Mouse (Mus musculus) stomach, embryonic 16.5 days (tissue): ENCODE results near the gene Ptprd. TPM values are rescaled to one million over a fixed set of nuclear protein-coding genes. Genes with fewer than 3 reads are reported as not detected.
A peak's percentile ranks its signal among the peaks of the same experiment; 100 is the strongest.

ENCODE experiments used
- ATAC-seq: fragments of 200-750 bp; cut with Nextera tagmentation; 2 replicates; pipeline ENCODE4 v1.8.0; 2017; ENCODE audit warnings: moderate number of reproducible peaks, moderate TSS enrichment; ENCODE audit not compliant: insufficient read depth, low FRiP score
- H3K27ac ChIP-seq: fragments of 300-500 bp; sonication (generic); 2 replicates; pipeline ENCODE4 v1.5.1; 2014; ENCODE audit warnings: low read length
- H3K27me3 ChIP-seq: fragments of 300-500 bp; sonication (generic); 2 replicates; pipeline ENCODE4 v1.6.1; 2014; ENCODE audit warnings: low read length, control low read depth, mixed read lengths; ENCODE audit not compliant: control insufficient read depth, insufficient read depth
- H3K36me3 ChIP-seq: fragments of 300-500 bp; sonication (generic); 2 replicates; pipeline ENCODE4 v1.6.1; 2014; ENCODE audit warnings: low read length; ENCODE audit not compliant: control insufficient read depth, insufficient read depth
- H3K4me1 ChIP-seq: fragments of 300-500 bp; sonication (generic); 2 replicates; pipeline ENCODE4 v1.6.1; 2014; ENCODE audit warnings: low read length, control low read depth, mixed read lengths; ENCODE audit not compliant: control insufficient read depth, insufficient read depth
- H3K4me2 ChIP-seq: fragments of 300-500 bp; sonication (generic); 2 replicates; pipeline ENCODE4 v1.6.1; 2014; ENCODE audit warnings: low read depth, low read length, mixed read lengths
- H3K4me3 ChIP-seq: fragments of 300-500 bp; sonication (generic); replicated peaks from 2 replicates; pipeline ENCODE4 v1.5.1; 2014; ENCODE audit warnings: mild to moderate bottlenecking, low read length
- H3K9ac ChIP-seq: fragments of 300-500 bp; sonication (generic); 2 replicates; pipeline ENCODE4 v1.6.1; 2014; ENCODE audit warnings: low read length
- H3K9me3 ChIP-seq: fragments of 300-500 bp; sonication (generic); replicated peaks from 2 replicates; pipeline ENCODE4 v1.6.1; 2016; ENCODE audit warnings: low read length, control low read depth; ENCODE audit not compliant: control insufficient read depth
- WGBS: fragments of 180-500 bp; shearing (Covaris S2); extraction: QIAGEN DNeasy Blood & Tissue Kit; methylation state at CpG from one replicate; pipeline ENCODE4 v1.1.7; 2014; 5-methylcytosine and 5-hydroxymethylcytosine counted together
- polyA plus RNA-seq: library from polyadenylated mRNA; unstranded; fragments of >200 nt; fragmentation: Nextera tagmentation; extraction: Ambion mirVana; gene quantifications from 2 replicates; pipeline ENCODE4 v1.2.1, GENCODE M21; 2015

Gene Ptprd
- polyA plus RNA-seq, 1 experiment from 2014 or later = 11.0 TPM

GRCm38 (mm10) chr4:77259250-77259971 is 952.4 kb downstream of the Ptprd start:
- Histone ChIP-seq H3K4me3 (no peak overlapping the region), H3K27me3 (no peaks in the 10 kb centered on the region), H3K4me1 (no peaks in the 10 kb centered on the region), H3K36me3 (no peaks in the 10 kb centered on the region), H3K9me3 (no peaks in the 10 kb centered on the region), H3K27ac (no peak overlapping the region), H3K4me2 (0 out of 2 replicates have a peak overlapping the region, but pooled peaks have one; percentile 1), H3K9ac (no peak overlapping the region)
- peak; percentile 81; the same call in 1 of the 2 replicates for ATAC-seq
- 34% methylated on average over 8 of the region's 8 CpGs for WGBS

- no peak for ATAC-seq
- H3K27ac ChIP-seq = no peak overlapping the region
- no peaks in the 10 kb centered on the region for H3K36me3 ChIP-seq
- no peaks in the 10 kb centered on the region for H3K9me3 ChIP-seq
- H3K4me1 ChIP-seq = no peaks in the 10 kb centered on the region
- no peak overlapping the region for H3K4me3 ChIP-seq
- H3K4me2 ChIP-seq = no peak overlapping the region
- 59% methylated on average over 4 of the region's 4 CpGs for WGBS
- H3K27me3 ChIP-seq = no peaks in the 10 kb centered on the region
- no peak overlapping the region for H3K9ac ChIP-seq
Observed at GRCm38 (mm10) chr4:77251188-77251587, 960.6 kb downstream of the Ptprd start.

GRCm38 (mm10) chr4:77249801-77250200 is 962.0 kb downstream of the Ptprd start:
- Histone ChIP-seq H3K4me3 (no peak overlapping the region), H3K36me3 (no peaks in the 10 kb centered on the region), H3K27ac (no peak overlapping the region), H3K4me1 (no peaks in the 10 kb centered on the region), H3K9ac (no peak overlapping the region), H3K9me3 (no peaks in the 10 kb centered on the region), H3K4me2 (no peak overlapping the region), H3K27me3 (no peaks in the 10 kb centered on the region)
- ATAC-seq = no peak
- 39% methylated on average over 1 of the region's 1 CpGs for WGBS

- WGBS = 44% methylated on average over 1 of the region's 1 CpGs
- Histone ChIP-seq H3K9me3 (no peaks in the 10 kb centered on the region), H3K36me3 (no peaks in the 10 kb centered on the region), H3K27me3 (no peaks in the 10 kb centered on the region), H3K4me3 (no peak overlapping the region), H3K4me1 (no peaks in the 10 kb centered on the region), H3K9ac (no peak overlapping the region), H3K4me2 (no peak overlapping the region), H3K27ac (no peak overlapping the region)
- no peak for ATAC-seq
Observed at GRCm38 (mm10) chr4:77248918-77249317, 962.8 kb downstream of the Ptprd start.

- no peaks in the 10 kb centered on the region for H3K4me1 ChIP-seq
- H3K4me2 ChIP-seq = no peak overlapping the region
- WGBS = 66% methylated on average over 6 of the region's 6 CpGs
- H3K36me3 ChIP-seq = no peaks in the 10 kb centered on the region
- H3K27ac ChIP-seq = no peak overlapping the region
- H3K9ac ChIP-seq = no peak overlapping the region
- H3K4me3 ChIP-seq = no peak overlapping the region
- ATAC-seq = no peak
- H3K27me3 ChIP-seq = no peaks in the 10 kb centered on the region
- no peaks in the 10 kb centered on the region for H3K9me3 ChIP-seq
Observed at GRCm38 (mm10) chr4:77241852-77242455, 969.8 kb downstream of the Ptprd start.

GRCm38 (mm10) chr4:77238144-77238543 is 973.6 kb downstream of the Ptprd start:
- Histone ChIP-seq H3K27me3 (no peaks in the 10 kb centered on the region), H3K4me3 (no peak overlapping the region), H3K4me2 (no peak overlapping the region), H3K4me1 (no peaks in the 10 kb centered on the region), H3K9ac (no peak overlapping the region), H3K36me3 (no peaks in the 10 kb centered on the region), H3K9me3 (no peaks in the 10 kb centered on the region), H3K27ac (no peak overlapping the region)
- ATAC-seq = no peak
- 73% methylated on average over 1 of the region's 1 CpGs for WGBS

GRCm38 (mm10) chr4:77233243-77233642 is 978.5 kb downstream of the Ptprd start:
- 71% methylated on average over 2 of the region's 2 CpGs for WGBS
- Histone ChIP-seq H3K4me1 (no peaks in the 10 kb centered on the region), H3K9me3 (no peaks in the 10 kb centered on the region), H3K27ac (no peak overlapping the region), H3K4me3 (no peak overlapping the region), H3K36me3 (no peaks in the 10 kb centered on the region), H3K4me2 (no peak overlapping the region), H3K27me3 (no peaks in the 10 kb centered on the region), H3K9ac (no peak overlapping the region)
- no peak for ATAC-seq

GRCm38 (mm10) chr4:77168866-77169265 is 1042.9 kb downstream of the Ptprd start:
- H3K4me2 ChIP-seq = no peak overlapping the region
- H3K4me3 ChIP-seq = no peak overlapping the region
- WGBS = 81% methylated on average over 8 of the region's 8 CpGs
- no peak overlapping the region for H3K9ac ChIP-seq
- ATAC-seq = no peak
- H3K9me3 ChIP-seq = no peaks in the 10 kb centered on the region
- H3K27ac ChIP-seq = no peak overlapping the region
- no peaks in the 10 kb centered on the region for H3K36me3 ChIP-seq
- no peaks in the 10 kb centered on the region for H3K4me1 ChIP-seq
- no peaks in the 10 kb centered on the region for H3K27me3 ChIP-seq

- Histone ChIP-seq H3K4me3 (no peak overlapping the region), H3K4me2 (no peak overlapping the region), H3K9me3 (no peaks in the 10 kb centered on the region), H3K9ac (no peak overlapping the region), H3K4me1 (no peaks in the 10 kb centered on the region), H3K27me3 (no peaks in the 10 kb centered on the region), H3K27ac (no peak overlapping the region), H3K36me3 (no peaks in the 10 kb centered on the region)
- 77% methylated on average over 3 of the region's 3 CpGs for WGBS
- no peak for ATAC-seq
Observed at GRCm38 (mm10) chr4:77157601-77158000, 1054.2 kb downstream of the Ptprd start.
